Comparison of ENCODE assay signal across 9 mouse cellular contexts in the genomic region with DNA sequence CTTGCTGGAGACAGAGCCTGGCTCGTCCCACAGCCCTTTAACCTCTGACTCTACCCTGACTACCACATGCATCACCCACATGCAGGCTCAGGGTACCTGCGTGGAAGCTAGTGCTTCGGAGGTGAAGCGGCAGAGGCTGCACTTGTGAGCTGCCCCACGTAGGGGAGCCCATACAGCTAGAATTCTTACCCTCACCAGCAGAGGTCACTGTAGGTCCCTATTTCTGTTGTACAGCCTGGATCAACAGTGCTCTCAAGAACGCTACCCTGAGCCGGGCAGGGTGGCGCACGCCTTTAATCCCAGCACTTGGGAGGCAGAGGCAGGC. TPM values are rescaled to one million over a fixed set of nuclear protein-coding genes. Genes with fewer than 3 reads are reported as not detected.
DNase-seq lines count a peak whose midpoint lies in the region; ATAC-seq lines count a peak whose summit lies in the region.
"Had no signal": no experiment of that assay in that cellular context is flagged by ENCODE, and none has a peak within 500 bp of the region (broad histone marks: within the 10 kb centered on the region; RNA-seq: fewer than 3 reads in every experiment).

No protein-coding gene starts in this region.

- H3K27ac ChIP-seq in heart, embryonic 13.5 days (replicated peaks), result 0 out of 2 replicates have a peak overlapping the region, but pooled peaks have one; percentile 39
- H3K27ac ChIP-seq in hindbrain, embryonic 16.5 days (ENCODE audit: low read depth, low read length), result no peak overlapping the region

- 52% methylated on average over 9 of the region's 9 CpGs for WGBS in heart, embryonic 13.5 days
- 67% methylated on average over 9 of the region's 9 CpGs for WGBS in hindbrain, embryonic 16.5 days

- peak; percentile 23 to 38 for DNase-seq in right cerebral cortex, adult 2 months (ENCODE audit: low spot score in 2 of 2)
- no peak for DNase-seq in right cerebral cortex, postnatal 25 days
- peak; percentile 61 for DNase-seq in liver
- DNase-seq in retina, embryonic 14.5 days (ENCODE audit: low spot score), result peak; percentile 67
- no peak for DNase-seq in cerebellum, adult 9-11 months

- ATAC-seq in activated CD4-positive, CD25-positive, alpha-beta regulatory T cell, adult 4 months, result peak; percentile 61
- no peak for ATAC-seq in heart, embryonic 13.5 days (ENCODE audit: extremely low read depth, insufficient number of reproducible peaks, low FRiP score, low TSS enrichment)
- ATAC-seq in hindbrain, embryonic 16.5 days, result no peak

- no peaks in the 10 kb centered on the region for H3K9me3 ChIP-seq in heart, embryonic 13.5 days
- H3K9me3 ChIP-seq in hindbrain, embryonic 16.5 days (ENCODE audit: control insufficient read depth, low read length), result no peaks in the 10 kb centered on the region

- H3K9ac ChIP-seq in heart, embryonic 13.5 days, result no peak overlapping the region
- H3K9ac ChIP-seq in hindbrain, embryonic 16.5 days (ENCODE audit: low read depth, low read length), result no peak overlapping the region

- no peaks in the 10 kb centered on the region for H3K27me3 ChIP-seq in heart, embryonic 13.5 days (replicated peaks)
- H3K27me3 ChIP-seq in hindbrain, embryonic 16.5 days (replicated peaks; ENCODE audit: control insufficient read depth, insufficient read depth, low read length), result no peaks in the 10 kb centered on the region

- H3K36me3 ChIP-seq in heart, embryonic 13.5 days, result peaks cover 59% of the 10 kb centered on the region
- H3K36me3 ChIP-seq in hindbrain, embryonic 16.5 days (ENCODE audit: control insufficient read depth, insufficient read depth, low read length), result no peaks in the 10 kb centered on the region

- H3K4me2 ChIP-seq in heart, embryonic 13.5 days, result no peak overlapping the region
- H3K4me2 ChIP-seq in hindbrain, embryonic 16.5 days (ENCODE audit: low read length), result no peak overlapping the region

- H3K4me1 ChIP-seq in heart, embryonic 13.5 days, result peaks cover 6% of the 10 kb centered on the region
- H3K4me1 ChIP-seq in hindbrain, embryonic 16.5 days (ENCODE audit: control insufficient read depth, insufficient read depth, low read depth, low read length), result peaks cover 2% of the 10 kb centered on the region; the same call in 1 of the 2 replicates

- H3K4me3 ChIP-seq in heart, embryonic 13.5 days, result no peak overlapping the region
- H3K4me3 ChIP-seq in hindbrain, embryonic 16.5 days (ENCODE audit: low read length), result no peak overlapping the region

RNA-seq across cellular contexts. Expression of a gene that starts 7.5 kb away (rescaled TPM):
- not detected for polyA plus RNA-seq in activated CD4-positive, CD25-positive, alpha-beta regulatory T cell, adult 4 months (2017; shearing (Covaris generic))
- polyA plus RNA-seq in heart, embryonic 13.5 days (2015; fragmentation: Nextera tagmentation; extraction: Ambion mirVana), result not detected in 2 replicates
- polyA plus RNA-seq in hindbrain, embryonic 16.5 days (2015; fragmentation: Nextera tagmentation; extraction: Ambion mirVana), result not detected in 2 replicates
- polyA plus RNA-seq: heart, embryonic 14.5 days had no signal

RNA-seq across cellular contexts. Expression of a gene that starts 10.2 kb away (rescaled TPM):
- polyA plus RNA-seq in activated CD4-positive, CD25-positive, alpha-beta regulatory T cell, adult 4 months (2017; shearing (Covaris generic)), result 10 to 100 TPM in 1 of 2 experiments, 1 to 10 TPM in 1; 8.2 to 11.0 TPM
- polyA plus RNA-seq in heart, embryonic 13.5 days (2015; fragmentation: Nextera tagmentation; extraction: Ambion mirVana), result 21.8 and 23.2 TPM in 2 replicates
- 6.2 and 7.2 TPM in 2 replicates for polyA plus RNA-seq in hindbrain, embryonic 16.5 days (2015; fragmentation: Nextera tagmentation; extraction: Ambion mirVana)

RNA-seq across cellular contexts. Expression of a gene that starts 14.2 kb away (rescaled TPM):
- 1 to 10 TPM in 1 of 2 experiments, under 1 TPM in 1; 0.95 to 1.3 TPM for polyA plus RNA-seq in activated CD4-positive, CD25-positive, alpha-beta regulatory T cell, adult 4 months (2017; shearing (Covaris generic))
- polyA plus RNA-seq in heart, embryonic 13.5 days (2015; fragmentation: Nextera tagmentation; extraction: Ambion mirVana), result 170 and 185 TPM in 2 replicates
- polyA plus RNA-seq in hindbrain, embryonic 16.5 days (2015; fragmentation: Nextera tagmentation; extraction: Ambion mirVana), result 75.4 and 76.2 TPM in 2 replicates

RNA-seq across cellular contexts. Expression of a gene that starts 34.3 kb away (rescaled TPM):
- 1 to 10 TPM in 1 of 2 experiments, under 1 TPM in 1; 0.90 to 2.1 TPM for polyA plus RNA-seq in activated CD4-positive, CD25-positive, alpha-beta regulatory T cell, adult 4 months (2017; shearing (Covaris generic))
- polyA plus RNA-seq in heart, embryonic 13.5 days (2015; fragmentation: Nextera tagmentation; extraction: Ambion mirVana), result 17.2 and 18.7 TPM in 2 replicates
- polyA plus RNA-seq in hindbrain, embryonic 16.5 days (2015; fragmentation: Nextera tagmentation; extraction: Ambion mirVana), result 153 and 156 TPM in 2 replicates

Comparison
In these comparisons a context has a peak if more than half of its experiments do, and no peak if none do; other contexts are left out.
1. DNase-seq: peak in right cerebral cortex, adult 2 months (2 of 2), liver (single experiment) and retina, embryonic 14.5 days (single experiment); none in right cerebral cortex, postnatal 25 days (single experiment) and cerebellum, adult 9-11 months (single experiment).
2. RNA of a gene that starts 14.2 kb away (polyA plus RNA-seq): 170 to 185 TPM in heart, embryonic 13.5 days and 75.4 to 76.2 TPM in hindbrain, embryonic 16.5 days; 0.95 to 1.3 TPM in activated CD4-positive, CD25-positive, alpha-beta regulatory T cell, adult 4 months; every median in the first group is over 10 times any median in the second.